Mouse (Mus musculus): ENCODE data around the gene Sema6d.

The Sema6d gene

DNA sequence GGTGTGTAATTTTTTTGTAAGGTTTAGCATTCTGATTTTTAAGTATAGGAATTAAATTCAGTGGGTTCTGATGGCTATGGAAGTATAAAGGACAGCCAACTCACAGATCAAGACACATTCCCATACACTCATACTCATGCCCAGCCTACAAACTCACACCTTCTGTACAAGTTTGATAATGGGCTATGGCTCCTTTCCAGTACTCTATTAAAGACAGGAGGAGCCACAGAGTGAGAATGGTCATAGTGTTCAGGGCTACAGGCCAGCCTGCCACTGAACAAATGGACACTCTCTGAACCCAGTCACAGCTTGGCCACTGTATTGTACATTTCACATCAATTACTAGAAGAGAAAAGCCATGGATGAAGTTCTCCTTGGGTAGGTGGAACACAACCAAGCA, 583.3 kb downstream of the Sema6d start:
- DNase-seq = no peak

DNA sequence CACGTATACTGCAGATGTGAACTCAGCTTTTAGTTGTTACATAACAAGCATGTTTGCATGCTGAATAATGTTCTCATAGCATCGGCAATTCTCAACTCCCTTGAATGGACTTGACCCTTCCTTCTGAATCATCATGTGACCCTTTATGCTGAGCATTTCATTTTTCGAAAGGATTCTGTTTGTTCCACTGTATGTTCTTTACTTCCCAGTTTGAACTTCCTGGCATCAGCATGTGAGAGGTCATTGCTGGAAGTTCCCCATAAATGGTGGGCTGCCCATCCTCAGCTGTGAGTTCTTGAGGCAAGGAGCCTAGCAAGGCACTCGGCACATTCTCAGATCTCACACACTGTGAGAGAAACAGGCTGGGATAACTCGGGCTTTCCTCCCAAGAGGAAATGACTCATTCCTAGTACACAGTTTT, 594.7 kb downstream of the Sema6d start:
- no peak for DNase-seq

DNA sequence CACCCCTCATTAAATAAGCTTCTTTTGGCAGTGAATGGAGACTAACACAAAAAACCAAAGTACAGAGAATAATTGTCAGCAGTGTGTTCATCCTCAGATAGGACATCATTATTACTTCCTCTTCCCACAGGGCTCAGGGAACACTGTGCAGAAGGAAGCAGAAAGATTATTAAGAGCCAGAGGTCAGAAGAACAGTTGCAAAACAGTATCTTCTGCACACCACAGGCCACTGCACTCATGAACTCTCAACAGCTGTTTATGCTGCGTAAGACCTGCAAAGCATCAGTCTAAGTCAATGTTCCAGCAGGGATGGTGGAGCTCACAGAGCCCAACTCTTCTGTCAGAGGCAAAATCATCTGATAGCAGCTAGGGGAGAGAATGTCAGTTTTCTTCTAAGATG, 600.6 kb downstream of the Sema6d start:
- DNase-seq = no peak

DNA sequence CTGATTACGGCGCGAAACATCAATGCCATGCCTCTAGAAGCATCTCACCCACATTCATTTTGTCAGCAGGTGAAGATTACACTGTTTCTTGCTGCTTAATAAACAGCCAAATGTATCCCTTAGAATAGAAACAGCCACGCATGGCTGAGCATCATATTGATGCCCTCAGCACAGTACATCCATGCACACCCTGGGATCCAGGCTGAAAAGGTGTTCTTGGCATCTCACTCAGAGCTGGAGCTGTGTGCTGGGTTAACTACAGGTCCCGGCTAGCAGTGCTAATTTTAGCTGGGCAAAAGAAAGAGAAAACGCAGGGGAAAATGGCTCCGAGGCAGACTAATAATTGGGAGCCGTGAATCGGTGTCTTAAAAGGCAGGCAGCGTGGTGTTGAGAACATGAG, 612.9 kb downstream of the Sema6d start:
- no peak for DNase-seq

DNA sequence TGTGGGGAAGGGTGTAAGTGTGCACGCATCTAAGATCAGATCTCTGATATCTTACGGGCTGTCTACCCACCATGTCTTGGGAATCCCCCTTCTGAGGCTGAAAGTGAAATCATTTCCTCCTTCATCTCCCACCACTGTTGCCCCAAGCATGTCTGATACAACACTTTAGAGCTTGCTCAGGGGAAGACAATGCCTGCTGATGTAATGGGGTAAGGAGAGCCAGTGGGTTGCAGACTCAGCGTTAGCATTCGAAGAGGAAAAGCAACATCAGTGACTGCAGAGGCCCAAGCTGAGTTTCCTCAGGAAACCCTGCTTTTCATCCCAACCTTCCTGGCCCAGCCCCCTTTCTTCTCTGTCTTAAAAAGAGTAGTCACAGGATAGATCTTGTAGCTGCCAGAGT, 615.2 kb downstream of the Sema6d start:
- DNase-seq = no peak

DNA sequence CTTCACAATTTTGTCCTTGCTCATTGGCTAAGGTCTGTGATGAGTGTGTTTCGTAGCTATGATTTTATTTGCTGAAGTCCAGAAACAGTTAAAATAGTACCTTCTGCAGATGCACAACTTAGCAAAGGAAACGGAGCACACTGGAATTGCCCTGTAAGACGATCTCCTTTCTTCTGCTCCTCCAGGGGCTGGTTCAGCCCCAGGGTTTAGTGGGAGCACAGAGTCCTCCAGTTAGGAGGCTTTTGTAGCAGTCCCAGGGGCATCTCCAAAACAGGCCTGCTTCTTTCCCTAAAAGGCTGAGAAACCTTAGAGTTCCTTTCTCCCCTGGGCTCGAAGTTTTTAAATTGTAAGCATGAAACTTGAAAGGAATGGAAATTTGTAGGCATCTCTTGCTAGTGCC, 616.0 kb downstream of the Sema6d start:
- no peak for DNase-seq

DNA sequence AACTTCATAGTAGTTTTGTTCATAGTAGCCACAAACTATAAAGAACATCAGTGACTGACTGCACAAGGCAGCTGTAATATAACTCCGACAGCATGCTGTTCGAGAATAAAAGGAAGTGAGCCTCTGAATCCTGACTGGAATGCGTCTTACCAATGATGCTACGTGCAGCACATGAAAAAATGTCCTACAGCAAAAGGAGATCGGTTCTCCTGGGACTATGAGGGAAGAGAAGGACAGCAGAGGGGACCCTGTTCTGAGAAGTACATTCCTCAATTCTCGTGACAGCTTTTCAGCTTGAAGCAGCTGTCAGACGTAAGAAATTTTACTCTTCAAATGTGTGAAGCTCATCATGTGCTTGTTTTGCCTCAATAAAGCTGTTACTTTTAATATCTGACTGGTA, 617.1 kb downstream of the Sema6d start:
- no peak for DNase-seq

Data from right cerebral cortex, postnatal 4 days (tissue).